Mouse (Mus musculus) splenic B cell, adult 2 months (primary cell): ENCODE measurements around the gene Ap2s1.
A peak's percentile ranks its signal among the peaks of the same experiment; 100 is the strongest.

Experiments
- DNase-seq: peaks from one replicate; pipeline ENCODE4 v3.0.0-alpha.2; 2011; ENCODE audit warnings: low read depth, low spot score
- H3K27me3 ChIP-seq: 2 replicates; pipeline ENCODE4 v1.6.1; 2012; ENCODE audit warnings: mild to moderate bottlenecking, low read length, moderate library complexity, mixed read lengths; ENCODE audit not compliant: control insufficient read depth, poor library complexity, insufficient read depth, severe bottlenecking
- H3K36me3 ChIP-seq: 2 replicates; pipeline ENCODE4 v1.6.1; 2012; ENCODE audit warnings: mild to moderate bottlenecking, low read length, moderate library complexity, mixed read lengths; ENCODE audit not compliant: control insufficient read depth, poor library complexity, insufficient read depth, severe bottlenecking

The Ap2s1 gene

DNA sequence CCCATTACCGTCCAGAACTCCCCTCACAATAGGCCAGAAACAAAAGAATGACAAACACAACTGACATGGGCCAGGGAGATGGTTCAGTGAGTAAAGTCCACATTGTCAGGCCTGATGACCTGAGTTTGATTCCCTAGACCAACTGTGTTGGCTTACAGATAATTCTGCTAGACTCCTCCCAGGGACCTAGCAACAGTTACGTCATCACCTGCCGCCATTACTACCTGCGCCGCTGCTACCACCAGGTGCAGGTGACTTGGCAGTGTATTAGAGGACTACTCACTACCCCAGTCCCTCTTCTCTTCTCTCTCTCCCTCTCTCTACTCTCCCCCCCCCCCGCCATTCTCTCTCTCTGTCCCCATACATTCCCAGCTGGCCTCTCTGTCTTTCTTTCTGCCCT, 7.4 kb upstream of the Ap2s1 start:
- no peak for DNase-seq
- H3K27me3 ChIP-seq = no peaks in the 10 kb centered on the region
- H3K36me3 ChIP-seq = no peaks in the 10 kb centered on the region

- no peaks in the 10 kb centered on the region for H3K36me3 ChIP-seq
- peak; percentile 40 for DNase-seq
- no peaks in the 10 kb centered on the region for H3K27me3 ChIP-seq
These were observed 6.3 kb upstream of the Ap2s1 start for GRCm38 (mm10) chr7:16731893-16732422.

- Histone ChIP-seq H3K36me3 (no peaks in the 10 kb centered on the region), H3K27me3 (no peaks in the 10 kb centered on the region)
- no peak for DNase-seq
These were observed 571 bp upstream of the Ap2s1 start for GRCm38 (mm10) chr7:16737606-16738072.

GRCm38 (mm10) chr7:16739056-16739604, 920 bp downstream of the Ap2s1 start:
- no peaks in the 10 kb centered on the region for H3K27me3 ChIP-seq
- H3K36me3 ChIP-seq = no peaks in the 10 kb centered on the region; the same call in 1 of the 2 replicates
- no peak for DNase-seq

GRCm38 (mm10) chr7:16745373-16745772, 7.2 kb downstream of the Ap2s1 start:
- Histone ChIP-seq H3K36me3 (no peaks in the 10 kb centered on the region; the same call in 1 of the 2 replicates), H3K27me3 (no peaks in the 10 kb centered on the region)
- no peak for DNase-seq

GRCm38 (mm10) chr7:16746093-16746492, 7.9 kb downstream of the Ap2s1 start:
- H3K27me3 ChIP-seq = no peaks in the 10 kb centered on the region
- peak; percentile 77 for DNase-seq
- H3K36me3 ChIP-seq = no peaks in the 10 kb centered on the region; the same call in 1 of the 2 replicates

DNA sequence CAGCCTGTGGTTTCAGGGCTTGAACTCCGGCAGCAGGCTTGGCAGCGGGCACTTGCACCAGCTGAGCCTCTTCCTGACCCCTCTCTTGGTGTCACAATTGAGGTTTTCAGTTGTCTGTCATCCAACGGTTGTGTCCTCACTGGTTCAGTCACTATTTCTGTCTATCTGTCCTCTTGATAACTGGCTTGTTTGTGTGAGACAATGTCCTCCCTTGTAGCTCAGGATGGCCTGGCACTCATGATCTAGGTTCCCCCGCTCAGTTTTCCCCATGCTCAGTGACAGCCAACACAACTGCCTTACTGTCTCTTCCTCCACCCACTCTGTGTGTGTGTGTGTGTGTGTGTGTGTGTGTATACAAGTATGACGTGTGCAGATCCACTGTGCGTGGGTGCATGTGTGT, 9.4 kb downstream of the Ap2s1 start:
- DNase-seq = no peak
- Histone ChIP-seq H3K36me3 (no peaks in the 10 kb centered on the region; the same call in 1 of the 2 replicates), H3K27me3 (no peaks in the 10 kb centered on the region)

- Histone ChIP-seq H3K36me3 (no peaks in the 10 kb centered on the region), H3K27me3 (no peaks in the 10 kb centered on the region)
- no peak for DNase-seq
These were observed 13.8 kb downstream of the Ap2s1 start for GRCm38 (mm10) chr7:16752016-16752415.

DNA sequence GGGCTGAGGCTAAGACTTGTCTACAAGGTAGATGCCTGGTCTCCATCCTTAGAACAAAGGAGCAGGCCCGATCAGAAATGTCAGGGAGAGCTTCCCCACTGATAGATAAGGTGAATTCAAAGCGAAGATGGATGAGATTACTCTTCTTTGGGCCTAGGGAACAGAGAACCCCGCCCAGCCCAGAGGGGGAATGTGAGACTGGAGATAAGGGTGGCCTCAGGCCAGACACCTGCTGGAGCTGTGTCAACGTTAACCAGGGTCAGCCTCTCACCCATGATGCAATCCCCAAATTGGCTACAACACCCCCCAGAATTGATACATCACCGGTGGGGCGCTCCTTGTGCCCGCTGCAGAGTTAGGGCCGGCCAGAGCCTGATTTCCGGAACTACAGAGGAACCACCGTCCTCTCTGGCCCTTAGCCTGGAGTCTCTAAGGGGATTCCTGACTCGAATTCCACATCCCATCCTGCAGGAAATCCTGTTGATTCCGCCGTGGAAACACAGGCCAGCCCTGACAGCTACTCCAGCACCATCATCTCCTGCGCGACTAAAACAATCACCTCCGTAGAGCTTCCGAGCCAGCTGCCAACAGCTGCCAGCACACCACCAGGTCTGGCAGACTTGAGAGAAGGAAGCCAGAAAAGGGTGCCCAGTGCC, 17.3 kb downstream of the Ap2s1 start:
- Histone ChIP-seq H3K27me3 (no peaks in the 10 kb centered on the region), H3K36me3 (no peaks in the 10 kb centered on the region)
- DNase-seq = no peak

- no peaks in the 10 kb centered on the region for H3K36me3 ChIP-seq
- peak; percentile 47 for DNase-seq
- no peaks in the 10 kb centered on the region for H3K27me3 ChIP-seq
These were observed 20.8 kb downstream of the Ap2s1 start for GRCm38 (mm10) chr7:16758872-16759574.

GRCm38 (mm10) chr7:16760292-16760691, 22.1 kb downstream of the Ap2s1 start:
- DNase-seq = peak; percentile 72

GRCm38 (mm10) chr7:16761005-16761481, 22.8 kb downstream of the Ap2s1 start:
- no peaks in the 10 kb centered on the region for H3K36me3 ChIP-seq
- no peak for DNase-seq
- no peaks in the 10 kb centered on the region for H3K27me3 ChIP-seq

More at GRCm38 (mm10) chr7:16760292-16760691, 22.1 kb downstream of the Ap2s1 start:
- no peaks in the 10 kb centered on the region for H3K36me3 ChIP-seq
- H3K27me3 ChIP-seq = no peaks in the 10 kb centered on the region

DNA sequence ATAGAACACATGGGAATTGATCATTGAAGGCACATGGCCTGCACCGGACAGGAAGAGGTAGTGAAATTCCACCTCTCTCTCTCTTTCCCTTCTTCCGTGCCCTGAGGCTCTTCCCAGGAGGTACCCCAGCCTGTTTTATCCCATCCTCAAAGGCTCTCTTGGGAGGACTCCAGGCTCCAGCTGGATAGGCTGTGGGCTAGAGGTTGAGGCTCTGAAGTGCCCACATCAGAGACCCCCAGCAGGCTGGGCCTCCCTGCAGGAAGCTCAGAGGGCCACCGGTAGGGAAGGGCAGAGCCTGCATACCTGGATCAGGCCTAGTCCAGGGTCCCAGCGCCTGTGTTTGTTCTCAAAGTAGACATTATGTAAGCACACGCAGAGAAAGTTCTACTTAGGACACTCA, 23.4 kb downstream of the Ap2s1 start:
- no peaks in the 10 kb centered on the region for H3K36me3 ChIP-seq
- H3K27me3 ChIP-seq = no peaks in the 10 kb centered on the region
- no peak for DNase-seq

- no peaks in the 10 kb centered on the region for H3K27me3 ChIP-seq
- H3K36me3 ChIP-seq = no peaks in the 10 kb centered on the region
- no peak for DNase-seq
These were observed 25.4 kb downstream of the Ap2s1 start for GRCm38 (mm10) chr7:16763463-16764218.
